ENCODE assay signal across 16 mouse cellular contexts in genomic region chr10:84641576-84641975, GRCm38 (mm10). TPM values are rescaled to one million over a fixed set of nuclear protein-coding genes. Genes with fewer than 3 reads are reported as not detected.
DNase-seq lines count a peak whose midpoint lies in the region; ATAC-seq and TF ChIP-seq lines count a peak whose summit lies in the region.
"Had no signal": no experiment of that assay in that cellular context is flagged by ENCODE, and none has a peak within 500 bp of the region (broad histone marks: within the 10 kb centered on the region; RNA-seq: fewer than 3 reads in every experiment).

No protein-coding gene starts in this region.

- H3K9ac ChIP-seq in limb, embryonic 14.5 days (ENCODE audit: low read depth, low read length, severe bottlenecking): no peak overlapping the region
- H3K9ac ChIP-seq: limb, embryonic 15.5 days had no signal

- no peak overlapping the region for H3K4me3 ChIP-seq in gastrocnemius, adult 2 months
- H3K4me3 ChIP-seq in limb, embryonic 14.5 days (replicated peaks; ENCODE audit: low read length): no peak overlapping the region
- H3K4me3 ChIP-seq in limb, embryonic 10.5 days: no peak overlapping the region
- H3K4me3 ChIP-seq: heart, embryonic 10.5 days; limb, embryonic 15.5 days; myocyte had no signal

- no peak overlapping the region for H3K27ac ChIP-seq in gastrocnemius, adult 2 months
- no peak overlapping the region for H3K27ac ChIP-seq in limb, embryonic 14.5 days (replicated peaks; ENCODE audit: low read depth, low read length)
- no peak overlapping the region for H3K27ac ChIP-seq in limb, embryonic 10.5 days
- H3K27ac ChIP-seq: heart, embryonic 10.5 days; limb, embryonic 15.5 days had no signal

- peaks cover 31% of the 10 kb centered on the region for H3K36me3 ChIP-seq in limb, embryonic 14.5 days (ENCODE audit: control insufficient read depth, insufficient read depth, low read length)
- peaks cover 78% of the 10 kb centered on the region for H3K36me3 ChIP-seq in limb, embryonic 10.5 days

- 85% methylated on average over 2 of the region's 2 CpGs for WGBS in limb, embryonic 14.5 days
- 95% methylated on average over 2 of the region's 2 CpGs for WGBS in limb, embryonic 10.5 days

- no peak for DNase-seq in gastrocnemius, adult 2 months
- no peak for DNase-seq in gastrocnemius, postnatal 14 days
- peak; percentile 29 for DNase-seq in limb, embryonic 14.5 days (ENCODE audit: low spot score)
- no peak for DNase-seq in limb, embryonic 10.5 days (ENCODE audit: low spot score)
- DNase-seq in 3T3-L1 (ENCODE audit: low read depth, low spot score): peak; percentile 32
- DNase-seq in Muller cell, postnatal 12 days (ENCODE audit: inconsistent ontology term): peak; percentile 42
- DNase-seq: cerebellum, adult 18-20 months; heart, postnatal 4 days; kidney, adult 18-20 months; right cerebral cortex, adult 18-20 months had no signal

- no peak for TF ChIP-seq POLR2A in limb, embryonic 14.5 days (IDR thresholded peaks at IDR 0.05; ENCODE audit: borderline replicate concordance, extremely low read depth, insufficient read depth, insufficient read length)

- peak; percentile 47 for TF ChIP-seq CTCF in gastrocnemius, adult 2 months (IDR thresholded peaks at IDR 0.05)

- ATAC-seq in limb, embryonic 14.5 days (ENCODE audit: low FRiP score, low read depth): no peak
- ATAC-seq in erythroid progenitor cell, adult 5-6 weeks (replicated peaks; ENCODE audit: low FRiP score, poor library complexity, severe bottlenecking): no peak
- ATAC-seq: CD4-positive, CD25-positive, alpha-beta regulatory T cell, adult 4 months; Patski had no signal

- no peak overlapping the region for H3K4me2 ChIP-seq in limb, embryonic 14.5 days (replicated peaks; ENCODE audit: low read depth, low read length, severe bottlenecking)
- H3K4me2 ChIP-seq: limb, embryonic 15.5 days had no signal

- no peaks in the 10 kb centered on the region for H3K9me3 ChIP-seq in limb, embryonic 14.5 days (ENCODE audit: control insufficient read depth, low read length)
- no peaks in the 10 kb centered on the region for H3K9me3 ChIP-seq in limb, embryonic 10.5 days (replicated peaks)
- H3K9me3 ChIP-seq: heart, embryonic 10.5 days; limb, embryonic 15.5 days had no signal

- H3K4me1 ChIP-seq in limb, embryonic 14.5 days (ENCODE audit: control insufficient read depth, insufficient read depth, low read length): no peaks in the 10 kb centered on the region
- H3K4me1 ChIP-seq in limb, embryonic 10.5 days: no peaks in the 10 kb centered on the region
- H3K4me1 ChIP-seq: heart, embryonic 10.5 days; limb, embryonic 15.5 days had no signal

- intact Hi-C loops in gastrocnemius, adult 2 months (cut with DNase I): loop anchor here (2.0 to 5.0 kb wide), 3 partner anchors 195 to 403 kb away; no protein-coding TSS in a partner anchor
- intact Hi-C loops in gastrocnemius, postnatal 14 days (cut with DNase I; ENCODE audit: low total_unique reads): loop anchor here (5.0 kb wide), 1 partner anchor 406 kb away; no protein-coding TSS in a partner anchor

- H3K27me3 ChIP-seq in limb, embryonic 14.5 days (ENCODE audit: control insufficient read depth, insufficient read depth, low read length): no peaks in the 10 kb centered on the region
- H3K27me3 ChIP-seq in limb, embryonic 10.5 days (ENCODE audit: low read depth, poor library complexity, severe bottlenecking): no peaks in the 10 kb centered on the region
- H3K27me3 ChIP-seq: limb, embryonic 15.5 days; Patski had no signal

RNA-seq across cellular contexts. Expression of gene Polr3b, which starts 19.5 kb away (rescaled TPM):
- total RNA-seq in gastrocnemius, adult 2 months (2021): 10 to 100 TPM in 1 of 2 experiments, 1 to 10 TPM in 1; 9.3 to 13.3 TPM
- total RNA-seq in gastrocnemius, postnatal 14 days (2021): 10 to 100 TPM; 13.0 to 13.1 TPM
- 8.5 and 10.6 TPM in 2 replicates for polyA plus RNA-seq in limb, embryonic 14.5 days (2012; rRNA removed)
- polyA plus RNA-seq in limb, embryonic 14.5 days (2014; fragmentation: Nextera tagmentation; extraction: Ambion mirVana): 13.5 and 14.6 TPM in 2 replicates
- polyA plus RNA-seq in limb, embryonic 10.5 days (2016; fragmentation: Nextera tagmentation; extraction: Ambion mirVana): 17.4 and 20.3 TPM in 2 replicates
- total RNA-seq in erythroid progenitor cell, adult 5-6 weeks (2015; ENCODE audit: low replicate concordance): 19.3 and 33.9 TPM in 2 replicates
- total RNA-seq in erythroid progenitor cell, adult 5-6 weeks (2017; ENCODE audit: low replicate concordance): 28.9 and 75.6 TPM in 2 replicates

Comparison
In these comparisons a context has a peak if more than half of its experiments do, and no peak if none do; other contexts are left out.
1. DNase-seq: peak in limb, embryonic 14.5 days (single experiment), 3T3-L1 (single experiment) and Muller cell, postnatal 12 days (single experiment); none in gastrocnemius, adult 2 months (single experiment), gastrocnemius, postnatal 14 days (single experiment) and limb, embryonic 10.5 days (single experiment).